Mouse (Mus musculus) intestine, postnatal 0 days (tissue): ENCODE measurements around the gene Slc25a22. TPM values are rescaled to one million over a fixed set of nuclear protein-coding genes. Genes with fewer than 3 reads are reported as not detected.

Experiments
- ATAC-seq: fragments of 200-750 bp; cut with Nextera tagmentation; 2 replicates; pipeline ENCODE4 v1.8.0; 2017; ENCODE audit warnings: mild to moderate bottlenecking, moderate TSS enrichment, moderate library complexity
- H3K27ac ChIP-seq: fragments of 300-500 bp; sonication (generic); 2 replicates; pipeline ENCODE4 v1.5.1; 2014; ENCODE audit warnings: mild to moderate bottlenecking, low read depth, low read length, moderate library complexity
- H3K27me3 ChIP-seq: fragments of 300-500 bp; sonication (generic); replicated peaks from 2 replicates; pipeline ENCODE4 v1.6.1; 2014; ENCODE audit warnings: low read length, mixed read lengths; ENCODE audit not compliant: control insufficient read depth, insufficient read depth
- H3K36me3 ChIP-seq: fragments of 300-500 bp; sonication (generic); 2 replicates; pipeline ENCODE4 v1.6.1; 2014; ENCODE audit warnings: mild to moderate bottlenecking, moderate library complexity; ENCODE audit not compliant: control insufficient read depth, insufficient read depth
- H3K4me1 ChIP-seq: fragments of 300-500 bp; sonication (generic); replicated peaks from 2 replicates; pipeline ENCODE4 v1.6.1; 2014; ENCODE audit warnings: antibody characterized with exemption, low read length, mixed read lengths; ENCODE audit not compliant: control insufficient read depth, insufficient read depth
- H3K4me2 ChIP-seq: fragments of 300-500 bp; sonication (generic); replicated peaks from 2 replicates; pipeline ENCODE4 v1.6.1; 2014; ENCODE audit warnings: low read depth, mild to moderate bottlenecking, moderate library complexity
- H3K4me3 ChIP-seq: fragments of 300-500 bp; sonication (generic); 2 replicates; pipeline ENCODE4 v1.5.1; 2014; ENCODE audit warnings: low read depth, low read length
- H3K9ac ChIP-seq: fragments of 300-500 bp; sonication (generic); 2 replicates; pipeline ENCODE4 v1.6.1; 2014; ENCODE audit warnings: mild to moderate bottlenecking, low read depth, low read length
- H3K9me3 ChIP-seq: fragments of 300-500 bp; sonication (generic); 2 replicates; pipeline ENCODE4 v1.6.1; 2016; ENCODE audit warnings: mixed run types; ENCODE audit not compliant: control insufficient read depth
- CTCF ChIP-seq: sonication (generic); IDR thresholded peaks from 2 replicates; pipeline ENCODE4 v1.5.1; 2016; ENCODE audit warnings: low read depth, mild to moderate bottlenecking, control low read depth, antibody characterized with exemption, moderate library complexity
- WGBS: fragments of 180-500 bp; shearing (Covaris S2); extraction: QIAGEN DNeasy Blood & Tissue Kit; methylation state at CpG from one replicate; pipeline ENCODE4 v1.1.7; 2014; 5-methylcytosine and 5-hydroxymethylcytosine counted together
- polyA plus RNA-seq: library from polyadenylated mRNA; unstranded; fragments of >200 nt; fragmentation: Nextera tagmentation; extraction: Ambion mirVana; gene quantifications from 2 replicates; pipeline ENCODE4 v1.2.1, GENCODE M21; 2015

The Slc25a22 gene
- polyA plus RNA-seq, 1 experiment from 2014 or later = 67.7 TPM

DNA sequence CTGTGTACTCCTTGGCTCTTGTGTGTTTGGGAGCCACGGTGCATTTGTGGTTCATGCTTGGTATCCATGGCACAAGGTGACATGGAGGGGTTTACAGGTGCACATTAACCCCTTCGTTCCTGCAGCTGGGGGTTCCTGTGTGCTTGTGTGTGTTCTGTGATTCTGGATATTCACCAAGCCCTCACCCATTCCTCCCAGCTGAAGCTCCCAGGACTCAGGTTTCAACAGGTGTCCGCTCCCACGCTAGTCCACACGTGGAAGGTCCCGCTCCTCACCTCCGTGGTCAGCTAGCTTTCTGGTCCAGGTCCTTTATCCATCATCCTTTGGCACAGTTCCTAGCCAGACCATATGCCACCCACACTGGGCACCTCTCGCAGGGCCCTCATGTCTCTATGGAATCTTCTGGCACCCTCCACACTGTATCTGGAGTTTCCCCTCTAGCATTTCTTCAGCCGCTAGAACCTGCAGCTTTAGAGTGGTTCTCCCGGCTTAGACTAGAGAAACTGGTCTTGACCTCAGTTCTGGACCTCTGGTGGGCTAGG is 29.0 kb upstream of the Slc25a22 start:
- Histone ChIP-seq H3K27me3 (peaks cover 11% of the 10 kb centered on the region), H3K4me3 (peak overlapping the region; percentile 66), H3K36me3 (peaks cover 21% of the 10 kb centered on the region), H3K9me3 (no peaks in the 10 kb centered on the region), H3K9ac (peak overlapping the region; percentile 67; the same call in 1 of the 2 replicates), H3K4me2 (peak overlapping the region; percentile 80), H3K27ac (0 out of 2 replicates have a peak overlapping the region, but pooled peaks have one; percentile 73), H3K4me1 (peaks cover 14% of the 10 kb centered on the region)
- WGBS = 66% methylated on average over 10 of the region's 10 CpGs
- no peak for ATAC-seq
- TF ChIP-seq CTCF = no peak

DNA sequence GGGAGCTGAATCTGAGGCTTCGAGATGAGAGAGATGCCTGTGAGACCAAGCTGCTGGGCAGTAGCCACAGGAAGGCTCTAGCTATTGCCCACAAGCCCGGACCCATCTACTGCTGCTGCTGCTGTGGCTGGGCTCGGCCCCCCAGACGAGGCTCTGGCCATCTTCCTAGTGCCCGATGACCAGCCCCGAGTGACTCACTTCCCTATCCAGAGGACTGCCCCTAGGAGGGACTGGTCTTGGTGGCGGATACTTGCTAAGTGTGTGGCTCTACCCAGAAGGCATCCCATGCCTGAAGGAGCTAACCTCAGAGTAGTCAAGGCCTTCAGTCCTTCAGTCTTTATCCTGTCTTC is 28.3 kb upstream of the Slc25a22 start:
- peaks cover 14% of the 10 kb centered on the region for H3K4me1 ChIP-seq
- ATAC-seq = no peak
- TF ChIP-seq CTCF = no peak
- H3K4me2 ChIP-seq = no peak overlapping the region
- WGBS = 86% methylated on average over 7 of the region's 7 CpGs
- H3K27ac ChIP-seq = no peak overlapping the region
- no peaks in the 10 kb centered on the region for H3K9me3 ChIP-seq
- H3K27me3 ChIP-seq = peaks cover 11% of the 10 kb centered on the region
- H3K36me3 ChIP-seq = peaks cover 16% of the 10 kb centered on the region
- no peak overlapping the region for H3K4me3 ChIP-seq
- H3K9ac ChIP-seq = no peak overlapping the region

DNA sequence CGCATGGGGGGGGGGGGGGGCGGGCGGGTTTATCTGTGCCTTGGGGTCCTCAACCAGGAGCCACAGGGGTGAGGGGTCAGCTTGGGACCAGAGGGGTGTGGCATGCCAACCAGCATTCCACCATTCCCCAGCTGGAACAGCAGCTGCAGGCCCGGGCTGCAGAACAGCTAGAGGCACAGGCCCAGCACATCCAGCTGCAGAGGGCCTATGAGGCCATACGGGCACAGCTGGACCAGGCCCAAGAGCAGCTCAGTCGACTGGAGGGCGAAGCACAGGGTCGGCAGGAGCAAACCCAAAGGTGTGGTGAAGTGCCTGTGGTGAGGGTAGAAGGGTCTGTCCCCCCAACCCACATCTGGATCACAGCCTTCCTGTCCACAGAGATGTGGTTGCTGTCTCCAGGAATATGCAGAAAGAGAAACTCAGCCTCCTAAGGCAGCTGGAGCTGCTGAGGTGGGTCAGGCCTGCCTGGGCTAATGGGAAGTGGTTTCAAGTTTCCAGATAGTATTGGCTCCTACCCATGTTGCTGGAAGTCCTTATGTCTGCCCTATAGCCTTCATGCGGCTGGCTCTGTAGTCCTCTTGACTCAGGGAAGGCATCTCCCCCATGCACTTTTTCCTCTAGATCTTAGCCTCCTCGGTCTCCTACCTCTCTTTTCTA is 27.8 kb upstream of the Slc25a22 start:
- no peak overlapping the region for H3K4me3 ChIP-seq
- H3K9ac ChIP-seq = no peak overlapping the region
- peak overlapping the region; percentile 51; the same call in 1 of the 2 replicates for H3K4me2 ChIP-seq
- peaks cover 11% of the 10 kb centered on the region for H3K36me3 ChIP-seq
- H3K9me3 ChIP-seq = no peaks in the 10 kb centered on the region
- no peak for TF ChIP-seq CTCF
- no peak for ATAC-seq
- peaks cover 11% of the 10 kb centered on the region for H3K27me3 ChIP-seq
- H3K27ac ChIP-seq = no peak overlapping the region
- 58% methylated on average over 10 of the region's 10 CpGs for WGBS
- H3K4me1 ChIP-seq = peaks cover 14% of the 10 kb centered on the region

DNA sequence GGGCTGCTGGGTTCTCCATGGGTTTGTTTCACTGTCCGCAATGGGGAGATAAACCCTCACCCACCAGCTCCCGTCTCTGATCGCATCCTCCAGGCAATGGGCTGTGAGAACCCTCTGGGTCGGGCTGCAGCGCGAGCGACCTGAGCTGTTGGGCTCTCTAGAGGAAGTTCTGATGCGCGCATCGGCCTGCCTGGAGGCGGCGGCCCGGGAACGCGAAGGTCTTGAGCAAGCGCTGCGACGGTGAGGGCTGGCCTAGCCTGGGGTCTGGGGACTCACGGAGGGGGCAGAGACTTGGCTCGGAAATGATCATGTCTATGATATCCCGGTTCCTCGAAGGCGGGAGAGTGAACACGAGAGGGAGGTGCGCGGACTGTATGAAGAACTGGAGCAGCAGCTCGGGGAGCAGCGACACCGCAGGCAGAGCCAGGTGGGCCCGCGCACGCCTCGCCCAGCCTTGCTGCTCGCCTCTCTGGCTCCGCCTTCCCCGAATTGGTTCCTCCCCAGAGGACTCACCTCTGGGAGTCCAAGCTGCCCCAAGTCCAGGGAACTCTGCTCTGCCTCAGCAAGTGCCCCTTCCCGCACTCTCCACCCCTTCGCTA is 27.0 kb upstream of the Slc25a22 start:
- H3K9me3 ChIP-seq = no peaks in the 10 kb centered on the region
- H3K4me1 ChIP-seq = peaks cover 14% of the 10 kb centered on the region
- no peak for ATAC-seq
- H3K9ac ChIP-seq = 0 out of 2 replicates have a peak overlapping the region, but pooled peaks have one; percentile 11
- WGBS = 22% methylated on average over 35 of the region's 38 CpGs
- no peak for TF ChIP-seq CTCF
- H3K36me3 ChIP-seq = peaks cover 7% of the 10 kb centered on the region
- peaks cover 11% of the 10 kb centered on the region for H3K27me3 ChIP-seq
- H3K27ac ChIP-seq = no peak overlapping the region
- peak overlapping the region; percentile 51 for H3K4me2 ChIP-seq
- H3K4me3 ChIP-seq = peak overlapping the region; percentile 9; the same call in 1 of the 2 replicates

- no peak for TF ChIP-seq CTCF
- H3K27ac ChIP-seq = no peak overlapping the region
Measured at GRCm38 (mm10) chr7:141463824-141464602, 26.3 kb upstream of the Slc25a22 start.

More at GRCm38 (mm10) chr7:141463824-141464602, 26.3 kb upstream of the Slc25a22 start:
- no peak for ATAC-seq
- H3K9me3 ChIP-seq = no peaks in the 10 kb centered on the region
- H3K9ac ChIP-seq = 0 out of 2 replicates have a peak overlapping the region, but pooled peaks have one; percentile 11
- H3K27me3 ChIP-seq = peaks cover 11% of the 10 kb centered on the region
- H3K36me3 ChIP-seq = peaks cover 11% of the 10 kb centered on the region
- 64% methylated on average over 12 of the region's 12 CpGs for WGBS
- H3K4me3 ChIP-seq = peak overlapping the region; percentile 9; the same call in 1 of the 2 replicates
- H3K4me1 ChIP-seq = peaks cover 8% of the 10 kb centered on the region
- peak overlapping the region; percentile 51 for H3K4me2 ChIP-seq
